Mouse (Mus musculus): ENCODE measurements around the gene Pter.

The Pter gene

DNA sequence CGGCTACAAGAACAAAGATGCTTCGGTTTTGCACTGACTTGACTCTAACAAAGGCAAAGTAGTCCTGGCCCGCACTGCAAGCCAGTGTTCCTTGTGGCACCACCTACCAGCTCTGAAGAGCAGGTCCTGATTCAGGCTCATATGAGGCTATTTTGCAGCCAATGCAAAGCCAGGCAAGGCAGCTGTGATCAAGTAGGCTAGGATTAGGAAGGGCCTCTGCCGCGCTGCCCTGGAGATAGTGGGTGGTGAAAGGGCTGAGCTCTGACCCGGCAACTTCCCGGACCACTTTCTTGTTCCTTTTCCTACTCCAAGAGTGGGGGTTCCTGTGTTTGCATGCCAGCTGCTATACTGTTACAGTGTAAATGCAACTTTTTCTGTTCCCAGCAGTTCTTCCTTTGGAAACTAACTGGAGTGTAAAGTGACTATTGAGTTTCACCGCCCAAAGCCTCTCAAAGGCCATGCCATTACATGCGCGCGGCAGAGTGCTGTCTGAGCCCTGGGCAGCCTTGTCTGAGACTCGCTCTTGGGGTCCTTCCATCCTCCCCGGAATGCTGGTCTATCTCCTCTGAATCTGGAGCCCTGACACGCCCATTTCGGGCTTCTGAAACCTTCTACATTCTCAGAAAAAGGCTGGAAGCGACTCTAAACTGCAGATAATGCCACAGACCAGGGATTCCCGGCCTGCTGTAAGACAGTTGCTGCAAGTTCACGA, 85.6 kb downstream of the Pter start:
- DNase-seq (ENCODE audit: low spot score in 2 of 2), result no peak

DNA sequence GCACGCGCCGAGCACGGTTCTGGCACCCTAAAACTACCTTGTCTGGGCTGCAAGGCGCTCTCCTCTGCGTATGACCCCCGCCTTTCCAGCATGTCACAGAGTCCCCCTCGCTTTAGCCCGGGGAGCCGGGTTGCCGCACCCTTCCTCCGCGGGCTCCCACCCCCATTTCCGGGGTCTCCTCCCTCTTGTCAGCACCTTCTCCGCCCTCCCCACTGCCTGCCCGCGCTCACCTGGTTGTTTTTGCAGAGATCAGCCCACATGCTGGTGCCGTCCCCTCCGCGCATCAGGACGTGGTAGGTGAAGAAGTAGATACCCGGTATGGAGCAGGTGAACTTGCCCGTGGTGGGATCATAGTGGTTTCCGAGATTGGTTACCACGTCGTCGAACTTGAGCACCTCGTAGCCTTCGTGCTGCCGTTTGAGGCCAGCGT, 86.2 kb downstream of the Pter start:
- DNase-seq (ENCODE audit: low spot score in 2 of 2), result peak in 1 of 2 experiments; percentile 3

DNA sequence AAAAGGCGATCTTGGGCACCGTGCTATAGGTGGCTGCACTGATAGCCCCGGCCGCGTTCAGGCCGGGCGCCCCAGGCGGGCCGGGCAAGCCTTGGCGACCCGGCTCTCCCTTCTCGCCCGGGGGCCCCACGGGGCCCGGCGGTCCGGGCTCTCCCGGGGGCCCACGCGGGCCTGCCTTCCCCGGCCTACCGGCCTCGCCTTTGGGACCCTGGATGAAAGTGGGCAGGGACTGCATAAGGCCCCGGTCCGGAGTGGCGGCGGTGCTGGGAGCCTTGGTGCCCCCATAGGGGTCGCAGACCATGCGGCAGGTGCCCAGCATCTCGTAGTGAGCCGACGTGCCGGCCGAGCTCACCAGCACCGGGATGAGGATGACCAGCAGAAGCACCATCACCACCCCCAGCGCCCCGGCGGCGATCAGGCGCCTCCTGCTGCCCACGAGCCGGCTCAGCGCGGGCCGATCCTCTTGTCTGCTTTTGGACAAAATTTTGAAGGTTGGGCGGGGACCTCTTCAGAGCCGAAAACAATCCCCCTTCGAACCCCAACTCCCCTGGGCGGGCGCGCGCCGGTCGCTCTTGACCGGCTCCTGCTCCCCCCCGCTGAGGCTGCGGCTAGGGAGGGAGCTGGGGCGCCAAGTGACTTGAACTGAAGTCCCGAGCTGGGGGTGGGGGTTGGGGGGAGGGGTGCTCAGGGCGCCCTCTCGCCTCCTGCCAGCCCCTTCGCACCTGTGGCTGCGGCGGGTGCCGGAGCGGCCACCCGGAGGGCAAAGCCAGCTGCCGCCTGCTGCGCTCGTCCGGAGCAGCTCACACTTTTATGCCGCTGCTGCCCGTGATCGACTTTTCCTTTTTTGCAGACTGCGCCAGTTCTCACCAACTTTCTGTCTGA, 86.9 kb downstream of the Pter start:
- DNase-seq (ENCODE audit: low spot score in 2 of 2), result peak in 1 of 2 experiments; percentile 2

DNA sequence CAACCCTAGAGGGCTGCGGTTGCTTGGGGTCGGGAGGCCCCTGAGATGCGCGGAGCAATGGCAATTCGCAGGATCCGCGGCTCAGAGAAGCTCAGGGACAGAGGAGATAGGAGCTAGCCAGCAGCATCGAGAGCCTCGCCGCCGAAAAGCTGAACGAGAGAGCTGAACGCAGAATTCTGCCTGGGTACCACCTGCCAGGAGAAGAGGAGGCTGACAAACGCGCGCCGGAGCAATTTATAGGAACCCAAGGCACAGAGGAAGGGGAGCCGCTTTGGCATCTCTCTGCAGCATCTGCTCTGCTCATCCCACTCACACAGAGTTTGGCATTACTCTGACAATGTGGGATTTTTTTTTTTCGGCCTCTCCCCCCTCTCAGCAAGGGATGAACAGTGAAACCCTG, 87.6 kb downstream of the Pter start, which contains the start of gene C1ql3:
Gene C1ql3, minus strand, starts transcription at position 335 of the 400 bp plus-strand sequence.
- no peak for DNase-seq (ENCODE audit: low spot score in 2 of 2)

DNA sequence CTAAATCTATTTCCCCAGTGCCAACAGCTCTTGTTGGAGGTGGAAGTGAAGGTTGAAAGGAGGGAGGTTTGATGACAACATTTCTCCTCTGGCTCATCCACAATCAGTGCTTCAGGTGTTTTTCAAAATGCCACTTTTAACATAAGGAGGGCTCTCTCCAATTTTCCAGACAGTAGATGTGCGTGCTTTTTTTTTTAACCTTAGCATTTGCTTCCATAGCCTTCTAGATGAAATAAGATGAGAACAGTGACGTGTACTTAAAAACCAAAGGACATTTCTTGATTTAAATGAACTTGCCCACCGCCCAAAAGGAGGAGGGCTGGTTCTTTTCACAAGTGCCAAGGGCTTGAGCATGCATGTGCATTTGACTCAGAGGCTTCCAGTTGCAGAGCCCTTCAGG, 88.1 kb downstream of the Pter start:
- no peak for DNase-seq (ENCODE audit: low spot score in 2 of 2)

DNA sequence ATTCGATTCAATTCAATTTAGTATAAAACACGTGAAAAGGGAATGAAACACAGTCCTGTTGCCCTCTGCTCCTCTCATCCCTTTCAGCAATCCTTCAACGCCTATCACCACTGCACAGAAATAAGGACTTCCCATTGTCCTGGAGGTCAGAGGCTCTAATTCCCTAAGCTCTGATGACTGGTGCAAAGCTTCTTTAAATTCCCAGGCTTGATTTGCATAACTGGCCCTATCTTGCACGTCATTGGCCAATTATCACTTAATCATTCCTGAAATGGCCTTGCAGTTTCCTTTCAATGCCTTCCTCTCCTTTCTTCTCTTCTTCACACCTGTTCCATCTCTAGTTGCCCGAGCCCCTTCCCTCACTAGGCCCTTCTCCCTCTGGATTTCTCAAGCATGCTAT, 94.5 kb downstream of the Pter start:
- no peak for DNase-seq (ENCODE audit: low spot score in 2 of 2)

DNA sequence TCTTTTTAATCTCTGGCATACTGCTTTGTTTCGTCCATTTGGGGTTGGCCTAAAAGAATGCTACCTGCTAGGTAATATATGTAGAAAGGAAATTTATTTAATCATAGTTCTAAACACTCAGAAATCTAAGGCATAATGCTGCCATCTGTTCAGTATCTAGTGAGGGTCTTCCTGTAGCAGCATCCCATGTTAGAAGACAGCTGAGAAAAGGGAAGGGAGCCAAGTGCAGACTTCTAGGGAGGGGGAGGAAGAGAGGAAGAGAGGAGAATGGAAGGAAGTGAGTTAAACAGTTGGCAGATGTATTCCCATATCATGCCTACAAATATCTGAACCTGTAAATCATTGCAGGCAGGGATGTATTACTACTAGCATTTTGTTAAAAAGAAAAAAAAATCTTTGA, 95.0 kb downstream of the Pter start:
- DNase-seq (ENCODE audit: low spot score in 2 of 2), result no peak

DNA sequence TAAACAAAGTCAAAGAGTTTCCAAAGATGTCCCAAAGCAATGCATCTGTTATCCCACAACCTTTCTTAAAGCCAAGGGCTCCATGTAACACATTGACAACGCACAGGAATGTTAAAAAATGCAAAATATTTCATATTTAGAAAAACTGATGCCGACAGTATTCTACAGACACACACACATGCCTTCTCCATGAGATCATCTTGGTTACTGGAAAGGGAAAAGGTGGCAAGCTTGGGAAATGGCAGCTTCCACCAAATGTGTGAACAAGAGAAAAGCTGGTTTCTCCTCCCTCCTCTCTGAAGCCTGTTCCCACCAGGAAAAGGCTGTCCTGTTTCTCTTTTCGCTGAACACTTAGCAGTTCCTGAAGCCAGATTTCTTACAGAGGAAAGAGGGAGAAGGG, 114.9 kb downstream of the Pter start:
- DNase-seq (ENCODE audit: low spot score in 2 of 2), result no peak

DNA sequence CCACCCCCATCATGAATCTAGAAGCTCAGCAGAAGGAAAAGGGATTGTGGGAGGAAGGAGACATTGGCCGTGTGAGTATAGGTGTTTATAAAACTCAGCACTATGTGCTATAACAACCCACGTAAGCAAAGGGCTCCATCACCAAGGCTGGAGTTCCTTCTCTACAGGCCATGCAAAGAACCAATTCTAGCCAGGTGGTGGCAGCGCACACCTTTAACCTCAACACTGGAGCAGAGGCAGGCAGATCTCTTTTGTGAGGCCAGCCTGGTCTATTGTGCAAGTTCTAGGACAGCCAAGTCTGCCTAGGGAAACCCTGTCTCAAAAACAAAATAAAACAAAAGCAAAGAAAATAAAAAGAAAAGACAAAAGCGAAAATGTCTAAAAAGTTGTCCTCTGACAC, 115.9 kb downstream of the Pter start:
- no peak for DNase-seq (ENCODE audit: low spot score in 2 of 2)

DNA sequence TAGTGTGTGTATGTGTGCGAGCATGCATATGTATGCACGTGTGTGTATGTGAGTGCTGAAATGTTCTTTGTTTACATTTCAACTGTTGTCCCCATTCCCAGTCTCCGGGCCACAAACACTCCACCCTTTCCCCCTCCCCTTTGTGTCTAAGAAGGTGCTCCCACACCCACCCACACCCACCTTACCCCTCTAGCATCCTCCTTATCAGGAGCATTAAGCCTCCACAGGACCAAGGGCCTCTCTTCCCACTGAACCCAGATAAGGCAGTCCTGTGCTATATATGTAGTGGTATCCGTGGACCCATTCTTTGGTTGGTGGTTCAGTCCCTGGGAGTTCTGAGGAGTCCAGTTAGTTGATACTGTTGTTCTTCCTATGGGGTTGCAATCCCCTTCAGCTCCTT, 120.7 kb downstream of the Pter start:
- DNase-seq (ENCODE audit: low spot score in 2 of 2), result no peak

DNA sequence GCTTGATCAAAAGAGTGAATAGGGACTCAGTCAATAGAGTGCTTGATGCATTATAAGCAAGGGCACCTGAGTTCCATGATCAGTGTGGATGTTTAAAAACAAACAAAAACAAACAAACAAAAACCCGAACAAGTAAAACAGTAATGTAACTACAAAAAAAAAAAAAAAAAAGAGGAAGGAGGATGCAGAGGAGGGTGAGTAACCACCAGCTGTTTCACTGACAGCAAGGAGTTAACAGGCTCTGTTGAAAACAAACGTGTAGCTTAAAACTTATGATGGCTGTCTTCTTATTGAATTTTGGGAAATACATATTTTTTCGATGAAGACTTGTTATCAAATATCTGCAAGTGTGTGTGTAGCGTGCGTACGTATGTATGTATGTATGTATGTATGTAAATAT, 124.8 kb downstream of the Pter start:
- no peak for DNase-seq (ENCODE audit: low spot score in 2 of 2)

Data from spleen, postnatal 36 days (tissue).